Mouse (Mus musculus): ENCODE results near the gene Paqr7. TPM values are rescaled to one million over a fixed set of nuclear protein-coding genes. Genes with fewer than 3 reads are reported as not detected.

The Paqr7 gene
- total RNA-seq (2021): 10 to 100 TPM; 44.2 to 51.7 TPM

DNA sequence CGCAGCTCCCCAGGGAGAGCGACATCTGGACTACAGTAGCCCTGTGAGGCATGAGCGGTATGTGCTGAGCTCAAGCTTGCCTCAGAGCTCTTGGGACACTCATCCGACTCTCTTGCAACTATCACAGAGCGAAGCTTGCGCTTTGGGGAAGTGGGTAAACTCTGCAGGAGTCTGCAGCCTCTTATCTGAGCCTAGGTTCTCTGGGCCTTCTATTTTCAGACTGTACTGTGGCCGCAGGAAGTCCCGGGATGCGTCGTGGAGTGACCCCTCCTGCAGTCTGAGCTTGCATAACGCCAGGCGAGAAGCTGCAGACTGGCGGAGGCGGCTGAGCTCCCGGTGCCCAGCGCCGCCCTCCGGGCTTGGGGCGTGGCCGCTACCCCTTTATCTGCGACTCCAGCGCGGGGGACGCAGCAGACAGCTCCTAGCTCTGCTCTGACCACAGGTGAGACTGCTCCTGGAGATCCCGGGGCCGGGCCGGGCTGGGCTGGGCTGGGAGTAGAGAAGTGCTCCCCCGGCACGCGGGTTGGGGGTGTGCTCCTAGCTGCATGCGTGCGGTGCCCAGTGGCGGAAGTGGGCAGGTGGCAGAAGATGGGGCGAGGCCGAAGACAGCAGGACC, at the start of gene Paqr7:
Gene Paqr7, plus strand, starts transcription at position 103 of the 616 bp plus-strand sequence.
- intact Hi-C loops (cut with DNase I): no loop called here
- peak; percentile 63 to 89 for DNase-seq (ENCODE audit: extremely low spot score in 1 of 2, low spot score in 2 of 2)

DNA sequence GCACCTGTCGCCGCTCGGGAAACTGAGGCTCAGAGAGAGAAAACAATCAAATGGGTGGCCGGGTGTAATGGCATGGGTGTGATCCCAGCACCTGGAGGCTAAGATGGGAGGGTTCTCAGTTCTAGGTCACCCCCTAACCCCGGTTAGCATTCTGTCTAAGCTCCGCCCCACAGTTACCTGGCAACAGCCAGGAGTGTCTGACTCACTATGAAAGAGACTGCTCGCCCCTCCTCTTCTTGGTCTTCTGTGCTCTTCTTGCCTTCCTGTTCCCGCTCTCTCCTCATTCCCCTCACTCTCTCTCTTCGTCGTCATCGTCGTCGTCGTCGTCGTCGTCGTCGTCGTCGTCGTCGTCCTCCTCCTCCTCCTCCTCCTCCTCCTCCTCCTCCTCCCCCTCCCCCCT, 48.5 kb upstream of the Paqr7 start:
- no peak for DNase-seq (ENCODE audit: extremely low spot score in 1 of 2, low spot score in 2 of 2)
- intact Hi-C loops (cut with DNase I): no loop called here

DNA sequence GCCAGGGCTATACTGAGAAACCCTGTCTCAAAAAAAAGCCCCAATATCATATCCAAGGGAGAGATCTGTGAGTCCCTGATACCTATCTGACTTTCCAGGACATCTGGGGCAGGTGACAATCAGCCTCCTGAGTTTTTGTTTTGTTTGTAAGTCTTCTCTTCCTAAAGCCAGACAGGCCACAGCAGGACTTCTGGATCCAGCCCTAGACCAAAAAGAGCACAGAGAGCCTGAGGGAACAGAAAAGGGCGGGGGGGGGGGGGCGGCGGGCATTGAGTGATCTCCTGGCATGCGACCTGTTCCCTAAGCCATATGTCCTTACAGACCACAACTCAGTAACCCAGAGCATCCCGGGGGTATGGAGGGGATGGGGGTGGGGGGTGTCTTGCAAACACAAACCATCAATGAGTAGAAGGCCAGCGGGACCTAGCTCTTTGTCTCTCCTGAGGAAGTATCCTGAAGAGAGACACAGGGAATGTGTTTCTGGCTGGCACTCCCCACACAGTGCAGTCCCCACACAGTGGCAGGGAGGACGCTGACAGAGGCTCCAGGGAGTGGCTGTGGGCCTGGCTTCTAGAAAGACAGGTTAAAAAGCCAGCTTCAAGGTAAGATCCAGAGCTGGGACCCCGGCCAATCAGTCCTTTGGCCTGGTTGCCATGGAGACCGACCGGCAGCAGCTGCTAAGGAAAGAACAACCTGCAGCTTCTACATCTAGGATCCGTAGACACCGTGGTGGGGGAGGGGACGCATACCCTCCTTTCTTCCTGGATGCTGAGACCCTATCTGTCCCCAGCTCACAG, 46.7 kb upstream of the Paqr7 start:
- DNase-seq (ENCODE audit: extremely low spot score in 1 of 2, low spot score in 2 of 2): peak in 1 of 2 experiments; percentile 68
- intact Hi-C loops (cut with DNase I): no loop called here

DNA sequence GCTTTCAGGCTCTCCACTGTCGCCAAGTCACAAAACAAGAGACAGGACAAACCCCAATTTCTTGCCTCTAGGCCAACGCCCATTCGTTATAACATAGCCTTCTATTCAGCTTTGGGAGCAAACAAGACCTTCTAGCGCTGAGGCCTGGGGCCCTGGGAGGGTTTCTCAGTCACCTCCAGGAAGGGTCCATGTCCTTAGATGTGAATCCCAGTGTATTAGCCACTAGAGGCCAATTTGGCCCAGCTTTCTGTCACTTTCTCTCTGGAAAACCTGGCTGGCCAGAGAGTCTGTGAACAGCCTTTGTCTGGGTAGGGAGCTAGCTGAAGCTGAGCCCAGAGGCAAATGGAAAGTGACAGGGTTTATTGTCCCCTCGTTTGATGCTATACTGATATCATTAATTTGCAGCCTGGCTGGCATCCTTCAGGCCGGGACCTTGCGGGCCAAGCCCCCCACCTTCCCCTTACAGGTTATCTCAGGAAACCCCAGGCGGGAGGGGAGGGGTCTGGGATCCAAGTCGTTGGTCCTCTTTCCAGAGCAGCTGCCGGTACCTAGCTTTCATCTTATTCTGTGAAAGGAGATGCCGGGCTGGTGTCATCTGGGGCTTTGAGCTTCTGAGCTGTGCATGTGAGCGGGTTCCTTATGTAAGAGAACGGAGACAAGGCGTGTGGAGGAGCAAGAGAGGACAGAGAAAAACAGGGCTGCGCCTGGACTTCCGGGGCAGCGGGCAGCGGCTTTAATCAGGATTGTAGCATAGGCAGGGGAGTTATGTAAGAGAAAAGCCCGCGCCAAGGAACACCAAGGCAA, 45.9 kb upstream of the Paqr7 start:
- peak in 1 of 2 experiments; percentile 54 for DNase-seq (ENCODE audit: extremely low spot score in 1 of 2, low spot score in 2 of 2)
- intact Hi-C loops (cut with DNase I): no loop called here

DNA sequence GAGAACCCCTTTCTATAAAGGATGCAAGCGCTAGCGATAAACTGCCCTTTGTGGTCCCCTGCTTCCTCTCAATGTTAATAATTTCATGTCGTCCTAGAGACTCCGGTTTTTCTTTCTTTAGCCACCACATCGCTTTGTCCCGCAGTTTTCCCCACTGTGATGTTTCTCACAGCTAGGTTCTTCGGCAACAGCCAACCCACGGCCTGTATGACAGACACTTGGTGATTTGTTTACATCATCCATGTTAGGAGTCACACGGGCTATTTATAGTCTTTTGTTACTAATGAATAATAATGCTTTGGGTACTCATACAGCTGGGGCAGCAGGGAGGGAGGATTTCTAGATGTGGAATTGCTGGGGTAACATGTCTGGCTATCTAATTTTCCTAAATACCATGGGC, 45.0 kb upstream of the Paqr7 start:
- no peak for DNase-seq (ENCODE audit: extremely low spot score in 1 of 2, low spot score in 2 of 2)
- intact Hi-C loops (cut with DNase I): no loop called here

DNA sequence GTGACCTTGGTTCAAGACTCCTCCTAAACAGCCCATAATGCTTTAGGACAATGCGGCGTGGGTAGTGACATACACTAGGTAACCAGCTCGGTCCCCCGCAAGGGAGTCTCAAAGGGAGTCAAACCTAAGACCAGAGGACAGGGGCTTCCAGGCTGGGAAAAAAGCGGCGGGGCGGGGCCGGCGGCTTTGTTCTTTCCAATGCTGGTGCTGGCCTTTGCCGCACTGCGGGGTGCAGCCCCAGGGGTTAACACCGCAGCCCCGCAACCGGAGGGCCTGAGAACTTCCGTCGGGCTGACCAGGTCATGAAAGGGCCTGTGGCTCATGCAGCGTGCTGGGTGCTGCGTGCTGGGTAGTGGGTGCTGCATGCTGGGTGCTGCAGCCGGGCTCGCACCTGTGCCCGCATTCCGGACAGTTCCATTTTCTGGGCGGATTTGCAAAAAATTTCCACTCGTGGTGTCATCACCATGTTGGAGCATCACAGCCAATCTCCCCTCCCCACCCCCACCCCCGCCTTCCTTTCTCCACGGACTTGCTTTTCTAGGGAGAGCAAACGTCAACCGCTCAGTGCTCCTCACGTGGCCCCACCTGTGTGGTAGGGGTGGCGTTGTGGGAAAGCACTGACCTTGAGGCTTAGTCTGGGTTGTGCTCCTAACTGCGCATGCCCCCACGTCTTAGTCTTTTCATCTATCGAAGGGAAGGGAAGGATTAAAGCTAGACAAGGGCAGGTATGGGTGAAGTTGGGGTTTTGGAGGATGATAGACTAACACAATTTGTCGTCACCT, 42.7 kb upstream of the Paqr7 start:
- intact Hi-C loops (cut with DNase I): no loop called here
- DNase-seq (ENCODE audit: extremely low spot score in 1 of 2, low spot score in 2 of 2): peak in 1 of 2 experiments; percentile 67

DNA sequence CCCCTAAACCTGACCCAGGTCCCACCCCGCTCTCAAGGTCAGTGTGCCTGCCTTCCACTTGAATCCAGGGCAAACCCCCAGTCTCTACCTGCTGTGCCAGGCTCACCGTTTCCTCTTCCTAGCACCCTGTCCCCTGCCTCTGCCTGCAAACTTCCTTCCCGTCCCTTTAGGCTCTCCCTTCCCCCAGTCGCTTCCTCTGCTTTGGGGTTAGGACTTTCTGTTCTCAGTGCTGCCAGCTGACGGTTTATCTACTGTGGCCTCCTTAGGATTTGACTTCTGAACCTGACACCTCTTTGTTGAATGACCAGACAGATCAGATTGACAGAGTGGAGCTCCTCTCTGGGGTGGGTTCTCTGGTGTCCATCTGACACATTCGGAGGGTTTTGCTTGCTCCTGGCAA, 41.2 kb upstream of the Paqr7 start:
- intact Hi-C loops (cut with DNase I): no loop called here
- no peak for DNase-seq (ENCODE audit: extremely low spot score in 1 of 2, low spot score in 2 of 2)

DNA sequence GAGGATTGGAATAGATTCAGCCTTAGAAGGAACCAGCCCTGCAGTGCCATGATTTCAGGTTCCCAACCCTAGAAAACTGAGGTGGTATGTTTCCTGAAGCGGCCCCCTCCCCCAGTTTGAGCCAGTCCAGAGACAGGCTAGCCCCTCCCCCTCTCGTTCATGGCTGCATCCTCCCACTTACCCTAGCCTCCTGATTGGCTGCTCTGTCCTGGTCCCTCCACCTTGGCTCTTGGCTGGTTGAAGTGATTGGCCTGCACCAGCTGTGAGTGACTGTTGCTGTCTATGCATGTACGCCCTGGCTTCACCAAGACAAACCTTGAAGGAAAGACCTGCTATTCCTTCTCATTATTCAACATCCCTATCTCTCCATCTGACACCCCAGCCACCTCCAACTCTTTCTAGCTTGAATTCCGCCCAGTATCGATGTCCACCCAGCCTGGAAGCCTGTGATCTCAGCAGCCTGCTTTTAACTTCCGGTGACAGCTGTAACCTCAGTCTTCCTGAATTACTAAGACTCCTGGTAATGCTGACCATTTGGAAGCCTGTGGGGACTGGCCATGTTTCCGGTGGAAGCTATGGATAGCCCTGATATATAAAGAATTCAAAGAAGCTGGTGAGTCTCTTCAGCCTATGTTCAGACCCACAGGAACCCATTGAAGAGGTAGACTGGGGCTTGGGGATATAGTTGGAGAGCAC, 39.2 kb upstream of the Paqr7 start:
- intact Hi-C loops (cut with DNase I): no loop called here
- DNase-seq (ENCODE audit: extremely low spot score in 1 of 2, low spot score in 2 of 2): no peak

DNA sequence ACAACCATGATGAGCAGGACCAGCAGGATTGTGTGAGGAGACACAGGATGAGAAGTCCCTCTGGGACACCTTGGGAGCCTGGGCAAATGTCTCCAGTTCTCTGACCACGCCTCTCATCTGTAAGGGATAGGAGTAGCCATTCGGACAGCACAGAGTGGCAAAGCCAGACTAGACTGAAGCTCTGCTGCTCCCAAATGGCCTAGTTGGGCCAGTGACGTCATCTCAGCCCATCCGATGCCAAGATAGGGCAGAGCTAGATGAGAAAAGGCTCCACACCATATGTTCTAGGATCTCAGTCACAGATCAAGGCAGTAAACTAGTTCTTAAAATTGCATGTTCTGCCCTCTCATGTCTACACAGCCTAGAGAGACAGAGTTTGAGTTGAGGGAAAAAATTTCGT, 37.6 kb upstream of the Paqr7 start:
- DNase-seq (ENCODE audit: extremely low spot score in 1 of 2, low spot score in 2 of 2): no peak
- intact Hi-C loops (cut with DNase I): no loop called here

DNA sequence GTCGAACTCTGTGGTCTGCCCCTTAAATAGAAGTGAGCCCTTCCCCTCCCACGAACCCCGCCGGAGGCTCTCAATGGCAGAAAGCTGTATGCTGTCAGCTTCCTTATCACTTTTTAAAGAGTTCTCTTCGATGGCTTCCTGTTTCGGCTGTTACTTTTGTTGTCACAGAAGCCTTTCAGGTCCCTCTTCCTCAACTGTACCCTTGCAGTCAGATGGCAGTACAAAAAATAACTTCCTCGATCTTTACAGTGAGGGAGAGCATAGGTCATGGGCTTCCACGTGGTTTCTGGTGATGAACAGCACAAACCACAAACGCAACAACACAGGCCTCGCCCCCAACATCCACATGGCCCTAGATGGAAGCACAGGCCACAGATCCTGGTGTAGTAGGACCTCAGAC, 36.2 kb upstream of the Paqr7 start:
- intact Hi-C loops (cut with DNase I): no loop called here
- no peak for DNase-seq (ENCODE audit: extremely low spot score in 1 of 2, low spot score in 2 of 2)

DNA sequence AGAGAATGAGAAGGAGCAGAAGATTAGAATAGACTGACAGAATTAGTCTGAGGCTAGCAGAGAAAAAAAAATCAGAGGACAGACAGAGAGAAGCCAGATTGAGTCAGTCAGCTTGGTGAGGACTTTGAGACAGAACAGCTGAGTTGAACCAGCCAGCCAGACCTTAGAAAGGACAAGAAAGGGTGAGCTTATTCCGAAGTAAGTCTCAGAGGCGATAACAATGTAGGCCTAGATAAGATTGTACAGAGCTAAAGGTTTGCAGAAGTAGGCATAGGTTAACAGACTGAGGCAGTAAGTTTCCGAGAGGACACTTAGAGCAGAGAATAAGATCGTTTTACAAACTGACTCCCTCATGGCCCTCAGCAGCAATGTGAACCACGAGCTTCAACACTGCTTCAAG, 35.2 kb upstream of the Paqr7 start:
- no peak for DNase-seq (ENCODE audit: extremely low spot score in 1 of 2, low spot score in 2 of 2)
- intact Hi-C loops (cut with DNase I): no loop called here

DNA sequence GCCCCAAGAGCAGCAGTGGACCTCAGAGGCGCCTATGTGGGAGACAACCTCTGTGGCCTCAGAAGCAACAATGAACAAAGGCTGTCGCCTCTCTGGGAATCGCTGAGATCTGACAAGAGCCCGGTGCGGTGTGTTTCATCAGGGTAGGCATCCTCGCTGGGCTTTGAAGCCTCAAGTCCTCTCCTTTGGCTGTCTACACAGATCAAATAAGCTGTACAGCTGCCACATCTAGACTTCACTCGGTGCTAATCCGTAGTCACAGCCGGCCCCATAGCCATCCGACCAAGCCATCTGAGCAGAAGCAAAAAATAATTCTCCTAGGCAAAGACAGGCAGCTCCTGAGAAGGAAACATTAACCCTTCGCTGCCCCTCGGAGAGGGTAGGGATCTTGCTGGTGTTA, 30.7 kb upstream of the Paqr7 start:
- intact Hi-C loops (cut with DNase I): no loop called here
- no peak for DNase-seq (ENCODE audit: extremely low spot score in 1 of 2, low spot score in 2 of 2)

DNA sequence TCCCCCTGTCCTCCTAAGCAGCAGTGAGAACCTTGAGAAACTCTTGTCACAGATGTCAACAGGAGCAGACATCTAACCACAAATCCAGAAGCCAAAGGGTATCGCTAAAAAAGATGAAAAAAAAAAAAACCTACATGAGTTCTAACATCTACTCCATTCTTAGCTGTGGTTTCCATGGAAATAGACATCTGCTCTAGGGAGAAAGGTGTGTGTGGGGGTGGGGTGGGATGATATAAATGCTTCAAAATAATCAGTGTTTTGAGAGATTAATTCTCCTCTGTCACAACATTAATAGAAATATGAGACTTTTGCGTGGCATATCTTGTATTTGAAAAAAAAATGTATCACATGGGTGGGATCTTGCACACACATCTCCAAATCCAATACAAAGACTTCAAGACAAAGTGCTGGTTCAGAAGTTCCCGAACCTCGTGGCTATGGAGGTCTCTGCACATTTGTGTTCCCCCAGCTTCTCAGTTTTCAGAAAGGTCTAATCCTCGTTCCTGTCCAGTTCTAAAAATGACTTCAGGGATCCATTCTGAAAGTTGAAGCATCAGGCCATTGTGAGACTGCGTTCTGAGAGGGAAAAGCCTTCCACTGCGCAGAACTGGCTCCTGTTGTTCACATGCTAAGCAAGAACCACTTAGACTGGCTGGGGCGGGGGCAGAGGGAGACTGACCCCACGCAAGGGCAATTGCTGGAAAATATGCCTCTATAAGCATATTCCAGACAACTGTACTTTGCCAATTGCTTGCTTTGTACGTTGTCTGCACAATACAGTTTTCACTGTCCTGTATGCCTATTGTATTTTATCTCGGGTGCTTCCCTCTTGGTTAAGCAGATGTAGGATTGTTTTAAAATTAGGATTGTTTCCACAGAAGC, 29.9 kb upstream of the Paqr7 start:
- intact Hi-C loops (cut with DNase I): no loop called here
- DNase-seq (ENCODE audit: extremely low spot score in 1 of 2, low spot score in 2 of 2): no peak

DNA sequence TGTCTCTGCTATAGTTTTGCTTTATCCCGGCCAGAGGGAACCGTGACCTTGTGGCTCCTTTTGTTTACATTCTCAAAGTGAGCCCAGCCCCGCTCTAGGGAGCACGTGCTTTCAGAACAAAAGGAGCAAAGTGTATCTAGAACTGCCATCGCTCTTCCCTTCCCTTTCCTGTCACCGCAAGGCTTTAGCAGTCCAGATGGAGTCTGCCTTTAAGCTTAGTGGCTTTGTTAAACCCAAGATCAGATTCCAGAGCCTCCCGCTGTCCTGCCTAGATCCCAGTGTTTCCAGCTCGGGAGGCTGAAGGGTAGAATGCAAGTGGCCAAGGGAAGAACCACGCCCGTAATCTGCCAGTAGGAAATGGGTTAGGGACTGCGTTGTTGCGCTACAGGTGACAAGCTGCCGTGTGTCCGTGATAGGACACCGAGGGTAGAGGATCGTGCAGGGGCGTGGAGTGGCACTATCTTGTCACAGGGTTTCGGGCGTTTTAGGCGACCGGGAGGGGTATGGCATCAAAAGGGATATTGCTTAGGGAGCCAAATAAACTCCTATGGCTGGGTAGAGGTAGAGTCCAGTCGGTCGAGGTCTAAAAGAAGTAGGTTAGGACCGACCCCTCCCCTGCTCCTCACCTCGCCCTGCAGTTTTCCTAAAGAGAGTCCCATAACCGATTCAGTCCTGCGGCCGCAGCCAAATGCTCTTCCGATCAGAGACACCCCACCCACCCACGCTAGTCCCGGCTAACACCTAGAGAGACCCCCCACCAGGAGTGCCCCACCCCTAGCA, 28.9 kb upstream of the Paqr7 start:
- DNase-seq (ENCODE audit: extremely low spot score in 1 of 2, low spot score in 2 of 2): no peak
- intact Hi-C loops (cut with DNase I): no loop called here

DNA sequence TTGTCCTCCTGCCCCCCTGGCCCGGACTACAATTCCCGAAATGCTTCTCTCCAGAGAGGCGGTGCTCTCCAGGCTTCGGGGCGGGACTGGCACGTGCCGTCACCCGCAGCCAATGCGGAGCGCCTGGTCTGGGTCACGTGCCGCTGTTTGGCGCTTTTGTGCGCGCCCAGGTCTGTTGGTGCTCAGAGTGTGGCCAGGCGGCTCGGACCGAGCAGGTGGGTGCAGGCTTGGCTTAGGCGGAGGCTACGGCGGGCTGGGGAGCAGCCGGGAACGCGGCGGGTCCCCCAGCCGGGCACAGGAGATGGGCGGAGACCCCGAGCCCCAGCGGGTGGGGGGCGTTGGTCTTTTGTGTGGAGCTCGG, 28.3 kb upstream of the Paqr7 start, which contains the start of gene Stmn1:
Gene Stmn1, plus strand, starts transcription at position 106 of the 361 bp plus-strand sequence.
- intact Hi-C loops (cut with DNase I): no loop called here
- DNase-seq (ENCODE audit: extremely low spot score in 1 of 2, low spot score in 2 of 2): peak; percentile 92 to 97

DNA sequence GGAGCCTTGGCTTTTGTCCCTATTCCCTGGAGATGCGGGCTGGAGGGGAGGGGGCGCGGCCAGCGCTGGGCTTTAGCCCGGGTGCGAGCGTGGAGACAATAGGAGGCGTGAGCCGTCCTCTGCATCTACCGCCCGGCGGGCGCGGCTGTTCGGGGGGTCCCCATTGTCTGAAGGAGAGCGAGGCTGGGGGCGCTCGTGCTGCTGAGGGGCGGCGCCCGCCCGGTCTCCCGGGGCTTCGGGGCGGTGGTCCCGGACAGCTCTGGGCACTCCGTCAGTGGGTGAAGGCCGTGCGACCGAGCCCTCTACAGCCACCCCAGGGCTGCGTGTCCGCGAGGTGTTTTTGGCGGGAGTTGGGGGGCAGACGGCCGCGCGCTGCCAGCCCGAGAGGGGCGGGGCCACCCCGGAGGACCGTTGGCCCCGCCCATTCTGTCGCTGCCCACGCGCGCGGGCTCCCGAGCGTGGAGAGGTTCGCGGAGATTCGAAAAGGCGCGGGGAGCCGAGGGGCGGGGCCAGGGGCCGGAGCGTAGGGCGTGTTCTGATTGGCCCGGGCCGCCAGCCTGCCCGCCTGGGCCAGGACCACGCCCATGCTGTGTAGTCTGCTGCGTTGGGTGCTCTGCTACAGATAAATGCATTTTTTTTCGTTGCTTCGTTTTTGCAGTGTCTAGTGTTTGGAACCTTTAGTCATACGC, 27.8 kb upstream of the Paqr7 start:
- DNase-seq (ENCODE audit: extremely low spot score in 1 of 2, low spot score in 2 of 2): peak; percentile 92 to 97
- intact Hi-C loops (cut with DNase I): no loop called here
